Mouse (Mus musculus) lung, postnatal 10 days (tissue): ENCODE data around the gene Gm9507.
"Not testable (repeated sequence)": the region's sequence is repeated elsewhere in the genome, so short reads cannot be mapped to it uniquely, and the experiment has no call there.

ENCODE experiments used
- DNase-seq: peaks from one replicate; pipeline ENCODE4 v3.0.0; 2021

Gene Gm9507

GRCm38 (mm10) chr10:77811743-77812142, at the start of gene Gm9507:
Gene Gm9507 (minus strand): TSS chr10:77811843.
- no peak for DNase-seq

- no peak for DNase-seq
Measured at GRCm38 (mm10) chr10:77852559-77852958, 40.9 kb upstream of the Gm9507 start, which contains the start of gene Gm10318. Gene Gm10318 (plus strand): TSS chr10:77852859.

- no peak for DNase-seq
Measured at GRCm38 (mm10) chr10:77847538-77847937, 35.9 kb upstream of the Gm9507 start.

GRCm38 (mm10) chr10:77846961-77847360, 35.3 kb upstream of the Gm9507 start:
- no peak for DNase-seq

GRCm38 (mm10) chr10:77846503-77846902, 34.9 kb upstream of the Gm9507 start, which contains the start of gene Gm36176:
Gene Gm36176 (plus strand): TSS chr10:77846803.
- DNase-seq = no peak

GRCm38 (mm10) chr10:77839006-77839405, 27.4 kb upstream of the Gm9507 start:
- DNase-seq = no peak

- no peak for DNase-seq
Measured at GRCm38 (mm10) chr10:77835647-77836046, 24.0 kb upstream of the Gm9507 start, which contains the start of gene Krtap10-10. Gene Krtap10-10 (plus strand): TSS chr10:77835947.

- DNase-seq = peak; percentile 42
Measured at GRCm38 (mm10) chr10:77826951-77827350, 15.3 kb upstream of the Gm9507 start, which contains the start of gene Krtap10-4. Gene Krtap10-4 (minus strand): TSS chr10:77827095.

GRCm38 (mm10) chr10:77819203-77819602, 7.6 kb upstream of the Gm9507 start:
- DNase-seq = no peak

GRCm38 (mm10) chr10:77818523-77818922, 6.9 kb upstream of the Gm9507 start:
- DNase-seq = no peak

GRCm38 (mm10) chr10:77815514-77815913, 3.9 kb upstream of the Gm9507 start:
- DNase-seq = peak; percentile 39

- no peak for DNase-seq
Measured at GRCm38 (mm10) chr10:77814382-77814781, 2.7 kb upstream of the Gm9507 start, which contains the start of gene Gm2696. Gene Gm2696 (plus strand): TSS chr10:77814682.

GRCm38 (mm10) chr10:77804095-77804494, 7.5 kb downstream of the Gm9507 start:
- no peak for DNase-seq

- no peak for DNase-seq
Measured at GRCm38 (mm10) chr10:77798921-77799508, 12.6 kb downstream of the Gm9507 start, which contains the start of gene Gm19668. Gene Gm19668 (minus strand): TSS chr10:77799133.

GRCm38 (mm10) chr10:77798164-77798920, 13.3 kb downstream of the Gm9507 start:
- DNase-seq = peak; percentile 20

- no peak for DNase-seq
Measured at GRCm38 (mm10) chr10:77797677-77798076, 14.0 kb downstream of the Gm9507 start.

GRCm38 (mm10) chr10:77794976-77795375, 16.7 kb downstream of the Gm9507 start, which contains the start of gene Gm9639:
Gene Gm9639 (minus strand): TSS chr10:77795076.
- DNase-seq = no peak

GRCm38 (mm10) chr10:77788621-77789020, 23.0 kb downstream of the Gm9507 start:
- no peak for DNase-seq

- DNase-seq = not testable (repeated sequence)
Measured at GRCm38 (mm10) chr10:77787876-77788275, 23.8 kb downstream of the Gm9507 start, which contains the start of gene Gm7137. Gene Gm7137 (minus strand): TSS chr10:77788200.

- not testable (repeated sequence) for DNase-seq
Measured at GRCm38 (mm10) chr10:77783396-77783795, 28.2 kb downstream of the Gm9507 start.

- not testable (repeated sequence) for DNase-seq
Measured at GRCm38 (mm10) chr10:77782442-77782841, 29.2 kb downstream of the Gm9507 start, which contains the start of gene Gm3250. Gene Gm3250 (minus strand): TSS chr10:77782542.

GRCm38 (mm10) chr10:77776844-77777243, 34.8 kb downstream of the Gm9507 start, which contains the start of gene Gm7138:
Gene Gm7138 (minus strand): TSS chr10:77776944.
- not testable (repeated sequence) for DNase-seq

- not testable (repeated sequence) for DNase-seq
Measured at GRCm38 (mm10) chr10:77772142-77772541, 39.5 kb downstream of the Gm9507 start.
